In genomic region chr7:100608910-100609309, GRCm38 (mm10) we compare ENCODE assay signal across 1 mouse cellular context.
TF ChIP-seq lines count a peak whose summit lies in the region.

No protein-coding gene starts in this region.

TF ChIP-seq in CH12.LX, 34 proteins besides CTCF, POLR2A, EP300 and RAD21 (continued from another document):
- TF ChIP-seq ZC3H11A (IDR thresholded peaks at IDR 0.05; ENCODE audit: low read depth, low read length), result no peak
- TF ChIP-seq PAX5 (IDR thresholded peaks at IDR 0.05; ENCODE audit: low read length), result no peak
- no peak for TF ChIP-seq CHD2 (IDR thresholded peaks at IDR 0.05; ENCODE audit: low read length)
- no peak for TF ChIP-seq MEF2A (IDR thresholded peaks at IDR 0.05; ENCODE audit: borderline replicate concordance, low read depth, low read length)
